Mouse (Mus musculus): ENCODE data around the gene Apoa2.

Gene Apoa2

DNA sequence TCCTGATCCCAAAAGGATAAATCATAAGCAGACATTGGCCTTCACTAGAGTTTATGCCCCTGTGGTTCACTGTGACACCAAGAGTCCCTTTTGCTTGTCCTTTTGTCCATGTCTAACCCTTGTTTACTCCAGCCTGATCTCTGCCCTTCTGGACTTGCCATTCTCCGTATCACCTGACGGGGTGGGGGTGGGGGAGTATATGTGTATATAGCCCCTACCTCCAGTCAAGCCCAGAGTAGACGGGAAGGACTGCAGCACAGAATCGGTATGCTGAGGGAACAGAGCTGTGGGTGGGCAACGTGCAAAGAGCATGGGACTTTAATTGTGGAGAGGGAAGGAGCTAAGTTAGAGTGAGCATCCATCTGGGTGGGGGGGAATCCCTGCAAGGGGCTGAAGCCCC is at the start of gene Apoa2:
Apoa2 (plus strand) TSS at position 198 of the 400 bp plus-strand sequence.
- no peak for DNase-seq (ENCODE audit: low spot score)

GRCm38 (mm10) chr1:171179487-171180171 is 45.2 kb upstream of the Apoa2 start:
- DNase-seq (ENCODE audit: low spot score): no peak

DNA sequence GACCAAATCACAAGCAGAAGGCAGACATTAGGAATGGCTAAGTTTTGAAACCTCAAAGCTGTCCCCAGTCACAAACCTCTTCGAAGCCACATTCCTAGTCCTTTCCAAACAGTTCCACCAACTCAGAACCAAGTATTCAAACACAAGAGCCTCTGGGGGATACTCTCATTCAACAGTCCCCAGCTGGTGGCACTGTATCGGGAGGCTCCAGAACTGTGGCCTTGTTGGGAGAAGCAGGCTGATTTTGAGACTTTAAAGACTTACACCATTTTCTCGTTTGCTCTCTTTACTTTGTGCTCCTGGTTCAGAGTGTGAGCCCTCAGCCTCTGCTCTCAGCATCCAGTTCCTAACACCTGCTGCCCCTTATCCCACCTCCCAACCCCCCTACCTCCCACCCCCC is 41.8 kb upstream of the Apoa2 start:
- DNase-seq (ENCODE audit: low spot score): no peak

DNA sequence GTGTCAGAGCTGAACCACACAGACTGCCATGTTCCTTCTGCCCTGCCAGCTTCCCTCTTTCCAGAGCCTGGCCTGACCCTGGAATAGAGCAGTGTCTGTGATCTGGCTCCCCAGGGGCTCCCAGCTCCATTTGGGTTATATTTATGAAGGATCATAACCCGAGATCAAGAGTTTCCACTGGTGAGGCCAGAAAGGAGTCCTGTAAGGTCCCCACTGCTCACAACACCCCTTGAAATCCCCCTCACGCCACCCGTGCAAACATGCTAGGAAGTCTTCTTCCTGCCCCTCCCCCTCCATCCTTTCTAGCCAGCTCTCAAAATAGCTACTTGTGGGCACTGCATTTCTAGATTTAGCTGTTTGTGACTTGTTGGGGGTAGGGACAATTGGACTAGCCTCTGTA is 41.2 kb upstream of the Apoa2 start:
- DNase-seq (ENCODE audit: low spot score): no peak

DNA sequence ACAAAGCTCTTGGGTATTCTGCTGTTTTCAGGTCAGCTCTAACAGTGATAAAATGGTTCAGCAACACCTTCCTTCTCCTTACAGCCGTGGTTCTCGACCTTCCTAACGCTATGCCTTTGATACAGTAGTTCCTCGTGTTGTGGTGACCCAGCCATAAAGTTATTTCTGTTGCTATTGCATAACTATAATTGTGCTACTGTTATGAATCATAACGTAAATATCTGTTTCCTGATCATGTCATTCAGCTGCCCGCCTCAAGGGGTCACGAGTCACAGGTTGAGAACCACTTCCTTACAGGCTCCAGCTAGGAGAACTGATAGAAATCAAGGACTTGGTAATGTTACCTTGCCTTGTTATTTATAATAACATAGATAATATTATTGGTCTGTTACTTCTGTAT is 40.5 kb upstream of the Apoa2 start:
- DNase-seq (ENCODE audit: low spot score): peak; percentile 29

- no peak for DNase-seq (ENCODE audit: low spot score)
Measured at GRCm38 (mm10) chr1:171185655-171186054, 39.2 kb upstream of the Apoa2 start.

DNA sequence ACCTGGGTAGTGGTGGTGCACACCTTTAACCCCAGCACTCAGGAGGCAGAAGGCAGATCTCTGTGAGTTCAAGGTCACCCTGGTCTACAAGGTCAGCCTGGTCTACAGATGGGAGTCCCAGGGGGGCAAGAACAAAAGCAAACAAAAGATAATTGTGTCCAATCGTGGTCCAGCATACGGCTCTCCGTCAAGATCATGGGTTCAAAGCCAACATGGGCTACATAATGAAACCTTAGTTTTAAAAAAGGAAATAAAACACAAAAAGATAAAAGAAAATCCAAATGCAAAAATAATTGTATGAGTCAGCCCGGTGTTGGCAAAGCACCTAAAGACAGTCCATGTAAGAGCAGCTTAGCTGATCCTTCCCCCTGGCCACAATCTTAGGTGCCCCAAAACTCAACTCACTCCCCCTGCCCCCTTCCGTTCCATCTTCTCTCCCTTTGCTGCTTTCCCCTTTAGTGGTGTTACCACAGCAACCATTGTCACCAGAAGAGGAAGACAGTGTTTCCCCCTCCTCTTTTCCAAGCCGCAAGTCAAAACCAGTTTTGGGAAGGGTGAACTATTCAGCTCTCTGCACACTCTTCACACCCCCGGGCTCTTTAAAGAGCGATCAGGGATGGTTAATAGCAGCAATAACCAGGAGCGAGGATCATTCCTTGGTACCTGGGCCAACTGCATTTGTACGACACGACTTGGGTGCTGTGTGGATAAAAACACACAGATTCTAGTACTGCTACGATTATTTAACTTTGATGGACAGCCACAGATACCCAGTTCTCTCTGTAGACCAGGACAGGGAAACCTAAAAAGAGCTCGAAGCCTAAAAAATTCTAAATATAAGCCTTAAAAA is 36.8 kb upstream of the Apoa2 start:
- DNase-seq (ENCODE audit: low spot score): no peak

GRCm38 (mm10) chr1:171189046-171189445 is 35.8 kb upstream of the Apoa2 start:
- no peak for DNase-seq (ENCODE audit: low spot score)

DNA sequence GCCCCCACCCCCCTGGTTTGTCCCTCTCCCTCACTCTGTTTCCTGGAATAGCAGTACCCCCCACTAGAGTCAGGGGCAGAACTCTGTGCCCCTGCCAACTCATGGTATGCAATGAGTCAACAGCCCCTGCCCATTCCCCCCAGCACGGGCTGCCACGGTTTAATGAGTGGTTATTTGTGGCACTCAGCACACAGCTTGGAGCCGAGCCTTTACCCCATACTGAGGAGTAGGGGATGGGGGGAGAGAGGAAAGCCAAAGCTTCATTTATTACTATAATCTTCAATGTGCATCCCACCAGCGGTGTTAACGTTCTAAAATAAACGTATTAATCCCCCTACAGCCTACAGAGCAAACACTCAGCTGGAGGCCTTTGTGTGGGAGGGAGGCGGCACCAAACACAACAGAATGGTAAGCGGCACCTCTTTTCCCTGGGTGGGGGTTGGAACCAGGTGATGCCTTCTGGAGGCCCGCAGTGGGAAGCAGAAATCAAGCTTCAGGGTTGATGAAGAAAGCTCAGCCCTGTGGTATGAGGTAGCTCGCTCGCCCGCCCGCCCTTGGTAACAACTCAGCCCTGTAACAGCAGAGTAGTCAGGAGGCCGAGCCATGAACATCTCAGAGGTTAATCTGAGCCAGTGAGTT is 35.3 kb upstream of the Apoa2 start:
- DNase-seq (ENCODE audit: low spot score): no peak

DNA sequence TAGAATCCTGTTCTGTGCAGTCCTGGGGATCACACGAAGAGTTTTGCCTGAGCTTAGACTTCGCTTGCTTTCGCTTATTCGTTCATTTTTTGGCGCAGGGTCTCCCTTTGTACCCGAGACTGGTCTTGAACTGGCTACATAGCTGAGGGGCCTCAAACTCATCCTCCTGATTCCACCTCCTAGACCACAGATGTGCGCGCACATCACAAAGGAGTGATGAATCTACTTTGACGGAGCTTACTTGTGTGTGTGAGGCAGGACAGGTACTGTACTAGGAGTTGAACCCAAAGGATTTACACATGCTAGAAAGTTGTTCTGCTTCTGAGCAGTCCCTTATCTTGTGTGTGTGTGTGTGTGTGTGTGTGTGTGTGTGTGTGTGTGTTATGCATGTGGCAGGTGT is 34.0 kb upstream of the Apoa2 start:
- DNase-seq (ENCODE audit: low spot score): no peak

DNA sequence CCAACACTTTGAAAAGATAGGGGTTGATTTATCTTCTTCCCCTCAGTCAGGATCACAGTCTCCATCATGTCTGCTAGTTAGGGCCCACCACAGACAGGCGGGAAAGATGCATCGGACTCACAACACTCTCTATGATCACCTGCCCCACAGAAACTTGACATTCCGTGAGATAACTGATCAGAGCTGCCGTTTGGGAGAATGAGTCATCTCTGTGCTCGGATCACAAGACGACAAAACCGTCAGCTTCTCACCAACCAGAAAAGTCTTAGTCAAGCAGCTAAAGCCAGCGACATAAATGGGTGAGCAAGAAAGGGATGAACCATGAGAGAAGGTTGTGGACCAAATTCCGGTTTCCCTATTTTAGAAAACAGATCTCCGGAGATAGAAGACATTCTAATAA is 32.6 kb upstream of the Apoa2 start:
- DNase-seq (ENCODE audit: low spot score): no peak

- DNase-seq (ENCODE audit: low spot score): no peak
Measured at GRCm38 (mm10) chr1:171193093-171193840, 31.6 kb upstream of the Apoa2 start.

GRCm38 (mm10) chr1:171193911-171194830 is 30.7 kb upstream of the Apoa2 start:
- no peak for DNase-seq (ENCODE audit: low spot score)

DNA sequence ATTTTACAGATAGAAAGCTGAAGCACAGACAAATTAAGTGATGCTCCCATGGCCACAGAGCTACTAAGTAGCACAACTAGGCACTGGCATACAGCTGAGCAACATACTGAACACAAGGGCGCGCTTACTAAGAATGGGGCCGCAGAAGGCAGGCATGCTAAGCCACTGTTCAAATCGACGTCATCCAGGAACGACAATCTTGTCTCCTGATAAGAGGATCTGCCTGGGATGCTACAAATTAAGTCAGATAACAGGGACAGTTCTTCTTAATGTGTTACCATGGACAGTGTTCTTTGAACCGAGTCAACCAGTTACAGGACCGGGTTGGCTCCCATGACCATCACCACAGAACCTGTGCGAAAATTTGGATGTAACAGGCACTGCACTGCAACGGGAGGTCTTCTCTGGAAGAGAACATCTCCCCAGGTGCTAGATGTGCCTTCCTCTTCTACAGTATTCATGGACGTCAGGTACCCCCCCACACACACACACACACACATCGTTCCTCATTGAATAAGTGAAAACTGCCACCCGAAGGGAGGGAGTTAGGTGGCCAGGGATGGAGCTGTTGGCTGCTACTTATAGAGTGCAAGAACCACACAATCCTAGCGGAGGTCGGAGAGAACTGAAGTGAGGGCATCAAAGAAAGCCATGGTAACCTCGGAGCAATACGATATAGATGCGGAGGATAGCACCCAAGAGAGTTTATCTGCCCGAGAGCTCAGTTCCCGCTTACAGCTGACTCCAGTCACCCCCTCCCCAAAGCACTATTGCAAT is 29.6 kb upstream of the Apoa2 start:
- no peak for DNase-seq (ENCODE audit: low spot score)

DNA sequence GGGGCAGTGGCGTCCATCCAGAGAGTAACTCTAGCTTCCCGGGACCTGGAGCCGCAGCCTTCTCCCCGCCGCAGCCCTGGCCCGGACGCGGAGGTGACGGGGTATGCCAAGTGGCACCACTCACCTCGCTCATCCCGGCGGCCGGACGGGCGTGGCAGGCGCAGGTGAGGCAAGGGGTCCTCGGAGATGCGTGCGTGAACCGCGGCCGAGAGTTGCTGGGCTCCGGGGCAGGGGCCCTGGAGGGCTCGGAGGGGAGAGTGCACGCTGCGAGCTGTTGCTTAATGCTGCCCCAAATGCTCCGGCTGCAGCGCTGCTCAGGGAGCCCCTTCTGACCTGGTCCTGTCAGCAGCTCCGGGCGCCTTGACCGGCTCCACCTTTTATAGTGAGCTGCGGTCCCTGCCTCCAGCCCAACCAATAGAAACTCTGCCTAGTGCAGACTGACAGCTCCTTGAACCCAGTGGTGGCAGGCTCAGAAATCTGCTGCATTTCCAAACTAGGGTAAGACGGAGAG is 28.9 kb upstream of the Apoa2 start, which contains the start of gene Pcp4l1:
Pcp4l1 (minus strand) TSS at position 382 of the 511 bp plus-strand sequence.
- no peak for DNase-seq (ENCODE audit: low spot score)

DNA sequence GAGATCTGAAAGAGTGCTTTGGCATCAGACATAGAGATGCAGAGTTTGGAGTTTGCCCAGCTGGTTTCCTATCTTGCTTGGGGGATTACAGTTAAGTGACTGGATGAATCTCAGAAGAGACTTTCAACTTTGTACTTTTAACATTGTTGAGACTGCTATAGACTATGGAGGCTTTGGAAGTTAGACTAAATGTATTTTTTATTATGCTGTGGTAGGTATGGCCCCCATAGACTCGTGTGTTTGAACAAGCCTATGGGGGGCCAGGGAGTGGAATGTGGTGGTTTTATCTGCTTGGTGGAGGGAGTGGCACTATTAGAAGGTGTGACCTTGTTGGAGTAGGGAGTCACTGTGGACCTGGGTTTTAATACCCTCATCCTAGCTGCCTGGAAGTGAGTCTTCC is 25.3 kb upstream of the Apoa2 start:
- no peak for DNase-seq (ENCODE audit: low spot score)

DNA sequence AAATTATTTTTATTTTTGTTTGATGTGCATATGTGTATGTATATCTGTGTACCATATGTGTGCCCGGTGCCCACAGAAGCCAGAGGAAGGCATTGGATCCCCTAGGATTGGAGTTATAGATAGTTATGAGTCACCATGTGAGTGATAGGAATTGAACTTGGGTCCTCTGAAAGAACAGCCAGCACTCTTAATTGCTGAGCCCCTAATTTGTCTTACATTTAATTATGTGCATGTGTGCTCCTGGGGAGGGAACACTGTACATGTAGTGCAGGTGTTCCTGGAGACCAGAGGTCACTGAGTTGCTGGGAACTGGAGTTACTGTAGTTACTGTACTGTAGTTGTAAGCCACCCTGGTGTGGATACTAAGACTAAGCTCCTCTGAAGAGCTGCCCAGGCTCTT is 24.1 kb upstream of the Apoa2 start:
- DNase-seq (ENCODE audit: low spot score): no peak

DNA sequence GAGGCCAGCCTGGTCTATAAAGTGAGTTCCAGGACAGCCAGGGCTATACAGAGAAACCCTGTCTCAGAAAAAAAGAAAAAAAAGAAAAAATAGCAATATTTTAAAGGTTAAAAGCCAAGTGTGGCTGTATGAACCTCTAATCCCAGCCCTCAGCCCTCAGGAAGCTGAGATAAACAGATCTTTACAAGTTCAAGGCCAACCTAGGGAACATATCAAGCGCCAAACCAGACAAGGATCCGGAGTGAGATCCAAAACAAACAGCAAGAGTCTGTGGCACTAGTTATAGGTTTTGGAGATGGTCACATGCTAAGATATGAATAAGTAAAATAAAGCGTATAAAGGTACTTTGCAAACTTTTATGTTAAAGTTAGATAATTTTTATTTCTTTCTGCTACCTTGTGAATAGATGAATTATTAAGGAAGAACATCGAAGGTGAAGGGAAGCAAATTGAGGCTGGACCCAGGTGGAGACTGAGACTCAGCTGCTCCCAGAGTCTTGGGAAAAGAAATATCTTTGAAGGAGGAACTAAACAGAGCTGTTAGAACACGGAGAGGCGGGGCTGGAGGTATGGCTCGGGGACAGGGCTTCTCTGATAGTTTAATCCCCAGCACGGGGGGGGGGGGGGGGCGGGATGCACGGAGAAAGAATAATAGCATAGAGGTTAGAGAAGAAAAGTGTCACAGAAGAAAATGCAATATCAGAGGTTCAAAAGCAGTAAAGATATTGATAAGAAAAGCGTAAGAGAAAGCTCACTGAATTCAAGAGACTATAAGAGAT is 21.2 kb upstream of the Apoa2 start:
- DNase-seq (ENCODE audit: low spot score): no peak

DNA sequence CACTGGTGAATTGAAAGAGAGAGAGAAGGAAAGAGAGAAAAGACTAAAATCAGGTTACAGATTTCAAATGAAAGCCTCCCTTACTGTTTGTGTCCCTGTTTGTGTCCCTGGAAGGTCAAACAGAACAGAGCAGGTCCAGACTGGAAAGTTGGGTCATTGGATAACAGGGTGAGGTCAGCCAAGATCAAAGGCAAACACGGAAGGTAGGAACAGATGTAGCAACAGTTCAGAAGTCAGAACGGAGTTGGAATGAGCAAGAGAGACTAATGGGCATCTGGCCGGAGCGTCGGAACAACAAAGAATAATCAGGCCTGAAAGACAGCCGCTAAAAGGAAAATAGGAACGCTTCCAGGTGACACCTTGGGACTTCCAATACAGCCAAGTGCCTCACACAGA is 20.6 kb upstream of the Apoa2 start:
- DNase-seq (ENCODE audit: low spot score): no peak
